Mouse (Mus musculus) spleen, adult 2 months (tissue): ENCODE measurements around the gene Rps13.

ENCODE experiments used
- CTCF ChIP-seq: fragments of 200-500 bp; IDR thresholded peaks from 2 replicates; pipeline ENCODE4 v1.5.1; 2011; ENCODE audit warnings: mild to moderate bottlenecking, inconsistent platforms; ENCODE audit not compliant: insufficient read depth, insufficient read length, insufficient replicate concordance; ENCODE audit errors: extremely low read depth
- POLR2A ChIP-seq: fragments of 200-500 bp; IDR thresholded peaks from 2 replicates; pipeline ENCODE4 v1.6.1; 2011; ENCODE audit warnings: low read depth, low read length, inconsistent platforms

DNA sequence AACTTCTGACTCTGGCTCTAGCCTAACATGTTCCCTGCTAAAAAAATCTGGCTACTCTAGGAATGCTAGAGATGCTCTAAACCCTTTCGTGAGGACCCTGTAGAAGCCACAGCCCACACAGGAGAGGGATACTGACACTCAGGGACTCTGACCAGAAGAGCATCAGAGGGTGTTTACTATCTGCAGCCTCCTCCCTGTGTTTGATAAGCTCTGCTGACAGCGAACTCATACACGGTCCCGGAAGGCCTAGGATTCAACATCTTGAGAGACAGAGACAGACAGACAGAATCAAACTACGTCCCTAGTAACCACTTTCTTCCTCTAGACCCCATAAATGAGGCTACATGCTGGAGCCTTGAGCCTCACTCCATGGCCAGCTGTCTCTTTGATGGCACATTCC, 46.0 kb downstream of the Rps13 start:
- TF ChIP-seq POLR2A (no peak), CTCF (no peak)
